Mouse (Mus musculus) neural tube, embryonic 13.5 days (tissue): ENCODE data around the gene Ufm1. TPM values are rescaled to one million over a fixed set of nuclear protein-coding genes. Genes with fewer than 3 reads are reported as not detected.

ENCODE experiments used
- ATAC-seq: fragments of 200-750 bp; cut with Nextera tagmentation; 2 replicates; pipeline ENCODE4 v1.8.0; 2017; ENCODE audit warnings: low read depth, mild to moderate bottlenecking, moderate TSS enrichment, moderate library complexity
- H3K27ac ChIP-seq: fragments of 300-500 bp; sonication (generic); replicated peaks from 2 replicates; pipeline ENCODE4 v1.5.1; 2015; ENCODE audit warnings: moderate library complexity, mild to moderate bottlenecking, inconsistent platforms
- H3K27me3 ChIP-seq: fragments of 300-500 bp; sonication (generic); 2 replicates; pipeline ENCODE4 v1.6.1; 2015; ENCODE audit warnings: mild to moderate bottlenecking, inconsistent platforms
- H3K36me3 ChIP-seq: fragments of 300-500 bp; sonication (generic); 2 replicates; pipeline ENCODE4 v1.6.1; 2015; ENCODE audit warnings: mild to moderate bottlenecking, inconsistent platforms
- H3K4me1 ChIP-seq: fragments of 300-500 bp; sonication (generic); replicated peaks from 2 replicates; pipeline ENCODE4 v1.6.1; 2015; ENCODE audit warnings: inconsistent platforms
- H3K4me2 ChIP-seq: fragments of 300-500 bp; sonication (generic); 2 replicates; pipeline ENCODE4 v1.6.1; 2015; ENCODE audit warnings: inconsistent platforms, mild to moderate bottlenecking, moderate library complexity
- H3K4me3 ChIP-seq: fragments of 300-500 bp; sonication (generic); 2 replicates; pipeline ENCODE4 v1.5.1; 2015; ENCODE audit warnings: mild to moderate bottlenecking, inconsistent platforms
- H3K9ac ChIP-seq: fragments of 300-500 bp; sonication (generic); 2 replicates; pipeline ENCODE4 v1.6.1; 2015; ENCODE audit warnings: moderate library complexity, mild to moderate bottlenecking, inconsistent platforms
- H3K9me3 ChIP-seq: fragments of 300-500 bp; sonication (generic); 2 replicates; pipeline ENCODE4 v1.6.1; 2016; ENCODE audit warnings: inconsistent platforms
- WGBS: fragments of 180-500 bp; shearing (Covaris S2); methylation state at CpG from one replicate; pipeline ENCODE4 v1.1.7; 2015; 5-methylcytosine and 5-hydroxymethylcytosine counted together
- polyA plus RNA-seq: library from polyadenylated mRNA; unstranded; fragments of >200 nt; fragmentation: Nextera tagmentation; extraction: Ambion mirVana; gene quantifications from 2 replicates; pipeline ENCODE4 v1.2.1, GENCODE M21; 2015

The Ufm1 gene
- polyA plus RNA-seq, 1 experiment from 2014 or later = 109 TPM

DNA sequence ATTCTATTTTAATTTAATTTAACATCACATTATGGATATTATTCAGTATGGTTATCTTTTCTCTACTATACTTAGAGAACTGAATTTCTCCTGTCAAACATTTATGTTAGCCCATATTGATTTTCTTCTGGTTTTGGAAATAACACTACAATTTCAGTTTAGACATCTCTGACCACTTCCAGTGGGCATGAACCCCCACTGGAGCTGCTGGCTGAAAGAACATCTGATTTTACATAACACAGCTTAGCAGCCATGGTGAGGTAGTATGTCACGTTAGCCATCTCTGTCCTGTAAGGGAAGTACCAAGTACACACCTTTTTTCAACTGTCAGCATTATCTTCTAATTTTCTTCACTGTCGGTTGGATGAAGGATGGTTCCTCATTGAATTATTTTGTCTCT, 18.8 kb downstream of the Ufm1 start, which contains the start of gene Gm10985:
Gene Gm10985 (plus strand): TSS at position 301 of the 400 bp plus-strand sequence.
- no peaks in the 10 kb centered on the region for H3K9me3 ChIP-seq
- 79% methylated on average over 2 of the region's 2 CpGs for WGBS
- no peak for ATAC-seq
- H3K27me3 ChIP-seq = no peaks in the 10 kb centered on the region
- H3K4me3 ChIP-seq = no peak within 1 kb of the TSS
- no peak within 1 kb of the TSS for H3K27ac ChIP-seq
- H3K36me3 ChIP-seq = no peaks in the 10 kb centered on the region
- no peaks in the 10 kb centered on the region for H3K4me1 ChIP-seq
- no peak within 1 kb of the TSS for H3K9ac ChIP-seq
- no peak within 1 kb of the TSS for H3K4me2 ChIP-seq

GRCm38 (mm10) chr3:53834238-53834637, 29.4 kb downstream of the Ufm1 start:
- no peak overlapping the region for H3K9ac ChIP-seq
- WGBS = 90% methylated on average over 2 of the region's 2 CpGs
- no peaks in the 10 kb centered on the region for H3K36me3 ChIP-seq
- H3K27ac ChIP-seq = no peak overlapping the region
- no peak overlapping the region for H3K4me2 ChIP-seq
- no peak for ATAC-seq
- no peaks in the 10 kb centered on the region for H3K4me1 ChIP-seq
- H3K9me3 ChIP-seq = no peaks in the 10 kb centered on the region
- H3K27me3 ChIP-seq = no peaks in the 10 kb centered on the region
- no peak overlapping the region for H3K4me3 ChIP-seq

DNA sequence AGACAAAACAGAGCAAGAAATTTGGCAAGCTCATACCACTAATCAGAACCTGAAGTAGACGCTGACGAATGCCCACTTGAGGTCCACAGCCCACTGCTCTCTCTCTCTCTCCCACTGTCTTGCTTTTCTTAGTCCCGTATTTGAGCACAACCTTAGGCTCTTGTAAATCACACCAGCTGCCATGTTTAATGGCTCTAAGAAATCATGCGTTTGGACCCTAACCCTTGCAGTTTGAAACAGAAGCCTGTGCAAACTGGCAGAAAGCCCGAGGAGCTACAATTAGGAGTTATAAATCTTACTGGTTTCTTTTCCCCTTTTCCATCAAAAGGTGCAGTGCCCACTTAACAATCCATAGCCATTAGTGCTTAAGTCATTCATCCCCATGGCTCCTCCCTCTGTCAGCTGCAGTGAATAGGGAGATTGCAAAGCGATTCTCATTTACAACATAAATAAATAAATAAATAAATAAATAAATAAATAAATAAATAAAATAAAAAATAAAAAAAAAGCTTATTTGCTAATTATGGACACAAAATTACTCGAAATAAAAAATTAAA, 50.1 kb downstream of the Ufm1 start:
- peaks cover 5% of the 10 kb centered on the region for H3K4me1 ChIP-seq
- H3K9me3 ChIP-seq = no peaks in the 10 kb centered on the region
- H3K36me3 ChIP-seq = no peaks in the 10 kb centered on the region
- no peak overlapping the region for H3K4me3 ChIP-seq
- no peak overlapping the region for H3K27ac ChIP-seq
- 18% methylated on average over 7 of the region's 7 CpGs for WGBS
- ATAC-seq = peak; percentile 87
- H3K4me2 ChIP-seq = 0 out of 2 replicates have a peak overlapping the region, but pooled peaks have one; percentile 9
- no peak overlapping the region for H3K9ac ChIP-seq
- no peaks in the 10 kb centered on the region for H3K27me3 ChIP-seq

Other genes starting within 250 kb of the Ufm1 start
- gene Frem2, start 206.5 kb downstream of the Ufm1 start, polyA plus RNA-seq = 1.4 and 1.5 TPM in 2 replicates
- not detected in 2 replicates for gene Gm10985, start 18.7 kb downstream of the Ufm1 start, polyA plus RNA-seq